Mouse (Mus musculus): Measurements from ENCODE around the gene Mecom. TPM values are rescaled to one million over a fixed set of nuclear protein-coding genes. Genes with fewer than 3 reads are reported as not detected.

The Mecom gene
- polyA plus RNA-seq, 1 experiment, result 0.47 TPM

- Histone ChIP-seq H3K4me1 (ENCODE audit: control insufficient read depth, insufficient read depth, insufficient read length) (no peaks in the 10 kb centered on the region), H3K4me3 (ENCODE audit: extremely low read depth, insufficient read depth, insufficient read length) (no peak overlapping the region), H3K36me3 (ENCODE audit: control insufficient read depth, insufficient read depth, low read length) (no peaks in the 10 kb centered on the region), H3K27ac (ENCODE audit: insufficient read depth, low read length) (no peak overlapping the region), H3K27me3 (ENCODE audit: control insufficient read depth, insufficient read depth, low read length) (no peaks in the 10 kb centered on the region)
- no peak for TF ChIP-seq POLR2A (IDR thresholded peaks at IDR 0.05; ENCODE audit: low read depth, low read length)
- no peak for TF ChIP-seq CTCF (IDR thresholded peaks at IDR 0.05; ENCODE audit: extremely low read depth, insufficient read depth, insufficient read length, insufficient replicate concordance)
- 79% methylated on average over 4 of the region's 4 CpGs for WGBS
- DNase-seq (ENCODE audit: low read depth in 1 of 2, low spot score in 2 of 2), result no peak
Observed at GRCm38 (mm10) chr3:30486422-30486821, 61.4 kb downstream of the Mecom start.

DNA sequence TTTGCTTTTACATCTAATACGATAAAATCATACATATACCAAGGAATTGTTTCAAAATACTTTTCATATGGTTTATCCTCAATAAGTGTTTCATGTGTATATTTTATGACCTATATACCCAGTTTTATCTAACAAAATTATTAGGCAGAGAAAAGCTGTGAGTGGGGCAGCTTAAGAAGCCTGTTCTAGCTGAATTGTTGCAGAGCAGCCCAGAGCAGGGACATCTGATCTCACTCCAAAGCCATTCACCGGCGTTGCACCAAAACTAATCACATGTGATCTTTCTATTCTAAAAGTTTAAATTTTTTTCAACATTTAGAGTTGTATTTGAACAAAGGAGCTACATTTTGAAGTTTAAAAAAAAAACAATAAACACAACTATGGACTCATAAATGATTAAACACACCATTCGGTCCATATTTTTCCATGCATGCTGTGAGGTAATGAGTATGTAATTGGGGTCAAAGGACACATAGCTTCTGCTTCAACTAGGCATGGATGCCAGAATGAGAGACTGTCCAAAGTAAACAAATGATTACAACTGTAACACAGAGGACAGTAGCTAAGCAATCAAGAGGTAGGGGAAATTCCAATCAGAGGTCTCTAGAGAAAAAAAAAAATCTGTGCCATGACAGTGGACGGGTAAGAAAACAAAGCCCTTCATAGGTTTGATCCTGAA, 64.7 kb downstream of the Mecom start:
- WGBS, result 90% methylated on average over 5 of the region's 5 CpGs
- TF ChIP-seq POLR2A (IDR thresholded peaks at IDR 0.05; ENCODE audit: low read depth, low read length) (no peak), CTCF (IDR thresholded peaks at IDR 0.05; ENCODE audit: extremely low read depth, insufficient read depth, insufficient read length, insufficient replicate concordance) (no peak)
- H3K36me3 ChIP-seq (ENCODE audit: control insufficient read depth, insufficient read depth, low read length), result no peaks in the 10 kb centered on the region

GRCm38 (mm10) chr3:30481682-30482081, 66.1 kb downstream of the Mecom start:
- DNase-seq (ENCODE audit: low read depth in 1 of 2, low spot score in 2 of 2), result no peak

More for the DNA sequence above, 64.7 kb downstream of the Mecom start:
- Histone ChIP-seq H3K27ac (ENCODE audit: insufficient read depth, low read length) (no peak overlapping the region), H3K4me3 (ENCODE audit: extremely low read depth, insufficient read depth, insufficient read length) (no peak overlapping the region), H3K4me1 (ENCODE audit: control insufficient read depth, insufficient read depth, insufficient read length) (no peaks in the 10 kb centered on the region), H3K27me3 (ENCODE audit: control insufficient read depth, insufficient read depth, low read length) (no peaks in the 10 kb centered on the region)
- no peak for DNase-seq (ENCODE audit: low read depth in 1 of 2, low spot score in 2 of 2)

DNA sequence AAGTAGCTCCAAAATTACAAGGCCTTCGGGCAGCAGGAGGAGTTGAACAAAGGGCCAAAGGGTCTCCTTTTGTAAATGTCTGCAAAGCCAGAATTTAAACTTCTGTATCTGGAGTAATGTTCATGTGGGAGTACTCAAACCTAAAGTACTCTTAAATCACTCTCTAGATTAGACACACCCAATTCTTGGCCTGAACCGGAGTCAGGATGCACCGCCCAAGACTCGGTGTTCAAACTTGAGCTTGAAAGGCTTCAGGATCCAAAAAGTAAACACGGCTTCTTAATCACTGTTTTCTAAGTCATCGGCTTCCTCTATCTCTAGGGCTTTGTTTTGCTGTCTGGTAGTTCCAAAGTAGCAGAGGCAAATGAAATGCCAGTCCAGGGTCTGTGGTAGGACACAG, 67.3 kb downstream of the Mecom start:
- no peak for TF ChIP-seq POLR2A (IDR thresholded peaks at IDR 0.05; ENCODE audit: low read depth, low read length)
- no peak for TF ChIP-seq CTCF (IDR thresholded peaks at IDR 0.05; ENCODE audit: extremely low read depth, insufficient read depth, insufficient read length, insufficient replicate concordance)
- Histone ChIP-seq H3K27ac (ENCODE audit: insufficient read depth, low read length) (no peak overlapping the region), H3K4me3 (ENCODE audit: extremely low read depth, insufficient read depth, insufficient read length) (no peak overlapping the region), H3K4me1 (ENCODE audit: control insufficient read depth, insufficient read depth, insufficient read length) (no peaks in the 10 kb centered on the region), H3K36me3 (ENCODE audit: control insufficient read depth, insufficient read depth, low read length) (no peaks in the 10 kb centered on the region), H3K27me3 (ENCODE audit: control insufficient read depth, insufficient read depth, low read length) (no peaks in the 10 kb centered on the region)
- no peak for DNase-seq (ENCODE audit: low read depth in 1 of 2, low spot score in 2 of 2)
- 89% methylated on average over 6 of the region's 6 CpGs for WGBS

More at GRCm38 (mm10) chr3:30481682-30482081, 66.1 kb downstream of the Mecom start:
- Histone ChIP-seq H3K27me3 (ENCODE audit: control insufficient read depth, insufficient read depth, low read length) (no peaks in the 10 kb centered on the region), H3K4me1 (ENCODE audit: control insufficient read depth, insufficient read depth, insufficient read length) (no peaks in the 10 kb centered on the region), H3K27ac (ENCODE audit: insufficient read depth, low read length) (no peak overlapping the region), H3K36me3 (ENCODE audit: control insufficient read depth, insufficient read depth, low read length) (no peaks in the 10 kb centered on the region), H3K4me3 (ENCODE audit: extremely low read depth, insufficient read depth, insufficient read length) (no peak overlapping the region)
- TF ChIP-seq POLR2A (IDR thresholded peaks at IDR 0.05; ENCODE audit: low read depth, low read length), result no peak
- TF ChIP-seq CTCF (IDR thresholded peaks at IDR 0.05; ENCODE audit: extremely low read depth, insufficient read depth, insufficient read length, insufficient replicate concordance), result no peak
- 87% methylated on average over 10 of the region's 10 CpGs for WGBS

DNA sequence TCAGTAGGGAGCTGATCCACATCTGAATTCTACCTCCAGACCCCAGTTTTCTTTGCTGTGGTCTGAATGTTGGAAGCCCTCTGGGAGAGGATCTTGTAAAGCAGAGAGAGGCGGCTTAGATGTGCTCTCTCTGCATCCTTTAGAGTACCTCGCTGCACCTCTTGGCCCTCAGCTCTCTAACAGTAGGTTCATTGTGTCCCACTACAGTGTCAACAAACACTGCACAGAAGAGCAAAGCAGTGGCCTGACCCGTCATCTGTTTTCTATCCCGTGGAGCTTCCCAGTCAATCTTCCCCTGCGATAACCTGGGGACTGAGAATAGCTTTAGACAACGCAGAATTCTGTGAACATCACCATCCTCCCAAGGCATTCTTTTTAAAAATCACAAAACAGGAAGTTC, 69.6 kb downstream of the Mecom start:
- WGBS, result 82% methylated on average over 6 of the region's 6 CpGs
- DNase-seq (ENCODE audit: low read depth in 1 of 2, low spot score in 2 of 2), result no peak
- Histone ChIP-seq H3K4me1 (ENCODE audit: control insufficient read depth, insufficient read depth, insufficient read length) (no peaks in the 10 kb centered on the region), H3K4me3 (ENCODE audit: extremely low read depth, insufficient read depth, insufficient read length) (no peak overlapping the region), H3K27ac (ENCODE audit: insufficient read depth, low read length) (no peak overlapping the region), H3K27me3 (ENCODE audit: control insufficient read depth, insufficient read depth, low read length) (no peaks in the 10 kb centered on the region), H3K36me3 (ENCODE audit: control insufficient read depth, insufficient read depth, low read length) (no peaks in the 10 kb centered on the region)
- no peak for TF ChIP-seq CTCF (IDR thresholded peaks at IDR 0.05; ENCODE audit: extremely low read depth, insufficient read depth, insufficient read length, insufficient replicate concordance)
- no peak for TF ChIP-seq POLR2A (IDR thresholded peaks at IDR 0.05; ENCODE audit: low read depth, low read length)

DNA sequence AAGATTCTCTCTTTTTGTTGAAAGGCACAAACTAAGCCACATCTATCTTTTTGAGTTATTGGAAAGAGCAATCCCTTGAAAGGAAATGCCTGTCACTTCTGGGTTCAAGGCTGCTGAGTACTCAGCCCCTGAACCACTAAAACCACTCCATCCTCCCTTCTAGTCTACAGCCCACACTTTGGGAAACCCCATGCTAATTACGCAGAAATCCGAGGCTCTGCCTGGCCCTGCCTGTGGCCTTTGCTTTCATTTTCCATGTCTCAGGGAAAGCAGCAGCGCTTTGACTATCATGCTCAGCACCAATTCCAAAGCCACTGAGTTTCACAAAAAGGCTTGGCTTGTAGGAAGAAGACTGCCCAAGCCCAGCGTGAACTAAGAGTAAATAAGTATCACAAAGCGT, 70.8 kb downstream of the Mecom start:
- no peak for TF ChIP-seq CTCF (IDR thresholded peaks at IDR 0.05; ENCODE audit: extremely low read depth, insufficient read depth, insufficient read length, insufficient replicate concordance)
- TF ChIP-seq POLR2A (IDR thresholded peaks at IDR 0.05; ENCODE audit: low read depth, low read length), result no peak
- Histone ChIP-seq H3K4me1 (ENCODE audit: control insufficient read depth, insufficient read depth, insufficient read length) (no peaks in the 10 kb centered on the region), H3K4me3 (ENCODE audit: extremely low read depth, insufficient read depth, insufficient read length) (no peak overlapping the region), H3K36me3 (ENCODE audit: control insufficient read depth, insufficient read depth, low read length) (no peaks in the 10 kb centered on the region), H3K27me3 (ENCODE audit: control insufficient read depth, insufficient read depth, low read length) (no peaks in the 10 kb centered on the region), H3K27ac (ENCODE audit: insufficient read depth, low read length) (no peak overlapping the region)
- WGBS, result 46% methylated on average over 5 of the region's 5 CpGs
- DNase-seq (ENCODE audit: low read depth in 1 of 2, low spot score in 2 of 2), result no peak

- no peaks in the 10 kb centered on the region for H3K4me1 ChIP-seq (ENCODE audit: control insufficient read depth, insufficient read depth, insufficient read length)
- no peak overlapping the region for H3K4me3 ChIP-seq (ENCODE audit: extremely low read depth, insufficient read depth, insufficient read length)
- DNase-seq (ENCODE audit: low read depth in 1 of 2, low spot score in 2 of 2), result no peak
- WGBS, result 84% methylated on average over 6 of the region's 6 CpGs
- H3K27me3 ChIP-seq (ENCODE audit: control insufficient read depth, insufficient read depth, low read length), result no peaks in the 10 kb centered on the region
- H3K27ac ChIP-seq (ENCODE audit: insufficient read depth, low read length), result no peak overlapping the region
- TF ChIP-seq CTCF (IDR thresholded peaks at IDR 0.05; ENCODE audit: extremely low read depth, insufficient read depth, insufficient read length, insufficient replicate concordance) (no peak), POLR2A (IDR thresholded peaks at IDR 0.05; ENCODE audit: low read depth, low read length) (no peak)
- H3K36me3 ChIP-seq (ENCODE audit: control insufficient read depth, insufficient read depth, low read length), result no peaks in the 10 kb centered on the region
Observed at GRCm38 (mm10) chr3:30475591-30475990, 72.2 kb downstream of the Mecom start.
